Mouse (Mus musculus) ES-Bruce4 (cell line): ENCODE measurements around the gene Capza3.

Experiments
- CTCF ChIP-seq: IDR thresholded peaks from one replicate; pipeline ENCODE4 v1.8.1; 2011; ENCODE audit warnings: low read depth, low read length
- EP300 ChIP-seq: IDR thresholded peaks from 2 replicates; pipeline ENCODE4 v1.6.1; 2011; ENCODE audit warnings: low read depth, low read length; ENCODE audit not compliant: insufficient read depth

DNA sequence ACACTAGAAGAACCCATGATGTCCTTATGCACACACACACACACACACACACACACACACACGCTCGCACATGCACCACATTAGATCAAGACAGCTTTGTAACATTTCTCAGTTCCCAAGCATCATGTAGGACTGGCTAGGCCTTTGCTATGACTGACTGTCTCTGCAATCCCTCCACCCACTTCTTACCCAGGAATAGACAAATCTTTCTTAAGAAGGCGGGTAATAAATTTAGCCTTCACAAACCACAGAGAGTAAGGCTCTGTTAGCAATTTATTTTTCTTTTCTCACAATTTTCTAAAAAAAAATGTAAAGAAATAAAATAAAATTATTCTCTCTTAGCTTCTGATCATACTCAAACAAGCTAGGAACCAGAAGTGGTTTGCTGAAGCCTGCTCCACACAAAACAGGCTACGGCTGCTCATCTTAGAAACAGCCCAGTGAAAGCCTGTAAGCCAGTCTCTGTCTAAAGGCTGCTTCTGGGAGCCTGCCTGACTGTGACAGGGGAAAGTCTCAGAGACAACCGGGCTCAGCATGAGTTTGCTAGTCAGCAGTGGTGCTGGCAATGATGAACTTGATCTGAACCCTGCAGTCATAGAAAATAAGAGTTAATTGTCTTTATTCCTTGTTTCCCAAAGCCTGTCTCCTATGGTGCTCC is 13.3 kb downstream of the Capza3 start:
- TF ChIP-seq EP300 (no peak), CTCF (no peak)
